Mouse (Mus musculus): ENCODE measurements around the gene Lmo2. TPM values are rescaled to one million over a fixed set of nuclear protein-coding genes. Genes with fewer than 3 reads are reported as not detected.

The Lmo2 gene
- polyA plus RNA-seq, 1 experiment = 13.1 TPM

DNA sequence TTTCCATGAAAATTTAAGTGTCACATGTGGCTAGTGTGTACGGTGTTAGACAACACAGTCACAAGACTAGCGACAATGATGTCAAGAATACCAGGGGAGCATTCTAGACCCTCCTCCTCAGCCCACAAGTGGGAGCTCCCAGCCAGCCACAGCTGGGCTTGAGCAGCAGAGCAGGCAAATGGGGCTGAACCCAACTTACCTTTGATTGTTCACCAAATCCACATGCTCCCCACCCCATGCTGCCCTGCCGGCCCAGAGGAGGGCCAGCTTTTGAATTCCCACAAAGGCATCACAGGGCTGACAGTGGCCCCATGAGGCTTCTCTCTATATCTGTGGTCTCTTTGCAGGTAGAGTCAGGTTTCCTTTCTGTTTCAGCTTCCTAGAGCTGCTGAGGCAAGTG is 16.7 kb upstream of the Lmo2 start:
- 78% methylated on average over 3 of the region's 3 CpGs for WGBS
- H3K4me1 ChIP-seq (ENCODE audit: control insufficient read depth, insufficient read depth, insufficient read length, low read length) = no peaks in the 10 kb centered on the region; the same call in 1 of the 2 replicates
- H3K36me3 ChIP-seq (ENCODE audit: control insufficient read depth, insufficient read depth, low read length) = no peaks in the 10 kb centered on the region
- H3K27me3 ChIP-seq (ENCODE audit: control insufficient read depth, insufficient read depth, low read length) = no peaks in the 10 kb centered on the region
- no peak overlapping the region for H3K4me3 ChIP-seq (ENCODE audit: low read depth, low read length)
- TF ChIP-seq CTCF (IDR thresholded peaks at IDR 0.05; ENCODE audit: extremely low read depth, insufficient read length, insufficient replicate concordance, low read depth, low read length) (no peak), POLR2A (IDR thresholded peaks at IDR 0.05; ENCODE audit: low read depth, low read length) (no peak)
- H3K27ac ChIP-seq (ENCODE audit: insufficient read depth, low read depth, low read length) = no peak overlapping the region

- WGBS = 78% methylated on average over 2 of the region's 2 CpGs
- H3K36me3 ChIP-seq (ENCODE audit: control insufficient read depth, insufficient read depth, low read length) = no peaks in the 10 kb centered on the region
- H3K4me3 ChIP-seq (ENCODE audit: low read depth, low read length) = no peak overlapping the region
- no peaks in the 10 kb centered on the region; the same call in 1 of the 2 replicates for H3K4me1 ChIP-seq (ENCODE audit: control insufficient read depth, insufficient read depth, insufficient read length, low read length)
- no peak for TF ChIP-seq CTCF (IDR thresholded peaks at IDR 0.05; ENCODE audit: extremely low read depth, insufficient read length, insufficient replicate concordance, low read depth, low read length)
- no peak for TF ChIP-seq POLR2A (IDR thresholded peaks at IDR 0.05; ENCODE audit: low read depth, low read length)
- no peak overlapping the region for H3K27ac ChIP-seq (ENCODE audit: insufficient read depth, low read depth, low read length)
- H3K27me3 ChIP-seq (ENCODE audit: control insufficient read depth, insufficient read depth, low read length) = no peaks in the 10 kb centered on the region
These were observed 12.9 kb upstream of the Lmo2 start for GRCm38 (mm10) chr2:103944859-103945258.

GRCm38 (mm10) chr2:103945571-103946092 is 12.2 kb upstream of the Lmo2 start:
- no peaks in the 10 kb centered on the region for H3K36me3 ChIP-seq (ENCODE audit: control insufficient read depth, insufficient read depth, low read length)
- H3K4me1 ChIP-seq (ENCODE audit: control insufficient read depth, insufficient read depth, insufficient read length, low read length) = no peaks in the 10 kb centered on the region; the same call in 1 of the 2 replicates
- H3K27me3 ChIP-seq (ENCODE audit: control insufficient read depth, insufficient read depth, low read length) = no peaks in the 10 kb centered on the region
- peak overlapping the region; percentile 13; the same call in 1 of the 2 replicates for H3K27ac ChIP-seq (ENCODE audit: insufficient read depth, low read depth, low read length)
- 40% methylated on average over 5 of the region's 5 CpGs for WGBS
- no peak overlapping the region for H3K4me3 ChIP-seq (ENCODE audit: low read depth, low read length)
- TF ChIP-seq POLR2A (IDR thresholded peaks at IDR 0.05; ENCODE audit: low read depth, low read length) = no peak
- no peak for TF ChIP-seq CTCF (IDR thresholded peaks at IDR 0.05; ENCODE audit: extremely low read depth, insufficient read length, insufficient replicate concordance, low read depth, low read length)

- Histone ChIP-seq H3K4me1 (ENCODE audit: control insufficient read depth, insufficient read depth, insufficient read length, low read length) (no peaks in the 10 kb centered on the region; the same call in 1 of the 2 replicates), H3K36me3 (ENCODE audit: control insufficient read depth, insufficient read depth, low read length) (no peaks in the 10 kb centered on the region), H3K4me3 (ENCODE audit: low read depth, low read length) (no peak overlapping the region), H3K27ac (ENCODE audit: insufficient read depth, low read depth, low read length) (no peak overlapping the region), H3K27me3 (ENCODE audit: control insufficient read depth, insufficient read depth, low read length) (no peaks in the 10 kb centered on the region)
- 71% methylated on average over 8 of the region's 8 CpGs for WGBS
- TF ChIP-seq CTCF (IDR thresholded peaks at IDR 0.05; ENCODE audit: extremely low read depth, insufficient read length, insufficient replicate concordance, low read depth, low read length) = no peak
- no peak for TF ChIP-seq POLR2A (IDR thresholded peaks at IDR 0.05; ENCODE audit: low read depth, low read length)
These were observed 10.9 kb upstream of the Lmo2 start for GRCm38 (mm10) chr2:103946892-103947291.

DNA sequence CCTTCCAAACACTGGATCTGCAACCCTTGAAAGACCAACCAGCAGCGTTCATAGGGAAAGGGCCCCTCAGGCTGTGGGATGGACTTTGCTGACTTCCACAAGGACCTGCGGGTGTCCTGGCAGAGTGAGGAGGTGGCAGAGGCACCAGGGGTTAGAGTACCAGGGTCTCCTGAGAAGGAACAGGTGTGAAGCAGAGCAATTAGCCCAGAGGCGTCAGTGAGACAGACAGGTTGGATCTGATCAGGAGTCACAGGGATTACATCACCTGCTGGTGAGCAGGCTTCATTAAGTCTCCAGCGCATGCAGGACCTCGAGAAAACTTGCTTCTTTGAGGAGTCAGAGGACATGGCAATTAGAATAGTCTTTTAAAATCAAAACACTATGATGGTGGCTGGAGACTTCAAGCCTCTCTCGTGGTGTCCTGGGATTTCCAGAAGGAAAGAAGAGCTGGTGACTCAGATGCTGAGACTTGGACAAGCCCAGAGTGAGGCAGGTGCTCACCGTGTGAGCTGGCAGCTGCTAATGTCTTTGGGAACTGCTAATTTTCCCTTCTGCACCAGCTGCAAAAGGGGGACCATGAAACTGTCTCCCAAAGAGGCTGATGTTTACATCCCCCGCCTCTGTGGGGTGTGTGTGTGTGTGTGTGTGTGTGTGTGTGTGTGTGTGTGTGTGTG is 9.7 kb upstream of the Lmo2 start:
- H3K27me3 ChIP-seq (ENCODE audit: control insufficient read depth, insufficient read depth, low read length) = no peaks in the 10 kb centered on the region
- H3K36me3 ChIP-seq (ENCODE audit: control insufficient read depth, insufficient read depth, low read length) = no peaks in the 10 kb centered on the region
- H3K4me3 ChIP-seq (ENCODE audit: low read depth, low read length) = no peak overlapping the region
- 46% methylated on average over 8 of the region's 8 CpGs for WGBS
- TF ChIP-seq CTCF (IDR thresholded peaks at IDR 0.05; ENCODE audit: extremely low read depth, insufficient read length, insufficient replicate concordance, low read depth, low read length) = no peak
- TF ChIP-seq POLR2A (IDR thresholded peaks at IDR 0.05; ENCODE audit: low read depth, low read length) = no peak
- H3K4me1 ChIP-seq (ENCODE audit: control insufficient read depth, insufficient read depth, insufficient read length, low read length) = no peaks in the 10 kb centered on the region; the same call in 1 of the 2 replicates
- H3K27ac ChIP-seq (ENCODE audit: insufficient read depth, low read depth, low read length) = no peak overlapping the region

- TF ChIP-seq POLR2A (IDR thresholded peaks at IDR 0.05; ENCODE audit: low read depth, low read length) = no peak
- no peak for TF ChIP-seq CTCF (IDR thresholded peaks at IDR 0.05; ENCODE audit: extremely low read depth, insufficient read length, insufficient replicate concordance, low read depth, low read length)
- WGBS = 92% methylated on average over 6 of the region's 6 CpGs
- no peaks in the 10 kb centered on the region for H3K27me3 ChIP-seq (ENCODE audit: control insufficient read depth, insufficient read depth, low read length)
- no peak overlapping the region for H3K27ac ChIP-seq (ENCODE audit: insufficient read depth, low read depth, low read length)
- no peaks in the 10 kb centered on the region for H3K4me1 ChIP-seq (ENCODE audit: control insufficient read depth, insufficient read depth, insufficient read length, low read length)
- no peak overlapping the region for H3K4me3 ChIP-seq (ENCODE audit: low read depth, low read length)
- no peaks in the 10 kb centered on the region for H3K36me3 ChIP-seq (ENCODE audit: control insufficient read depth, insufficient read depth, low read length)
These were observed 4.5 kb upstream of the Lmo2 start for GRCm38 (mm10) chr2:103953050-103953835.

DNA sequence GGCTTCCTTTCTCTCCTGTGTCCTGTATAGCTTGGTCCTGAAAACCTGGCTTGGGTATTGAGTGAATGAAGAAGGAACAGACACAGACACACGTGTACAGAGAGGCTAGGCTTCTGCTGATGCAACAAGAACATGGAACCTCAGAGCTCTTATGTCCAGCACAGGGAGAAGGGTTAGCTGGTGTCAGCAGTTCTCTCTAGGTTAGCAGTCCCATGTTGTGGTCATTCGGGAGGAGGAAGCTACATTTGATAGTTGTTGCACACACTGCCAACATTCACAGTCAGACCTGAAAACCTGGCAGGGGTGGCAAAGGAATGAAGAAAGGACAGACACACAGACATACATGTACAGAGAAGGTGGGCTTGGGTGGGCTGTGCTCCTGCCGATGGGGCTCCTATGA is 2.1 kb upstream of the Lmo2 start:
- WGBS = 71% methylated on average over 3 of the region's 3 CpGs
- Histone ChIP-seq H3K27ac (ENCODE audit: insufficient read depth, low read depth, low read length) (no peak overlapping the region), H3K27me3 (ENCODE audit: control insufficient read depth, insufficient read depth, low read length) (no peaks in the 10 kb centered on the region), H3K4me1 (ENCODE audit: control insufficient read depth, insufficient read depth, insufficient read length, low read length) (no peaks in the 10 kb centered on the region), H3K36me3 (ENCODE audit: control insufficient read depth, insufficient read depth, low read length) (no peaks in the 10 kb centered on the region), H3K4me3 (ENCODE audit: low read depth, low read length) (no peak overlapping the region)
- TF ChIP-seq POLR2A (IDR thresholded peaks at IDR 0.05; ENCODE audit: low read depth, low read length) = no peak
- TF ChIP-seq CTCF (IDR thresholded peaks at IDR 0.05; ENCODE audit: extremely low read depth, insufficient read length, insufficient replicate concordance, low read depth, low read length) = no peak
